Mouse (Mus musculus) spleen, embryonic (tissue): ENCODE data around the gene Olfr1367.
"Not testable (repeated sequence)": the region's sequence is repeated elsewhere in the genome, so short reads cannot be mapped to it uniquely, and the experiment has no call there.

Experiments
- CTCF ChIA-PET: fragments of 350-600 bp; sonication (Branson Sonifier 250); formaldehyde crosslinking; loops from one replicate; lab custom pipeline; 2022; lab: Charles Lee

Gene Olfr1367

GRCm38 (mm10) chr13:21395623-21396022 is 48.9 kb downstream of the Olfr1367 start:
- CTCF ChIA-PET: no interaction called here

GRCm38 (mm10) chr13:21396048-21396447 is 49.3 kb downstream of the Olfr1367 start:
- CTCF ChIA-PET: not testable (repeated sequence)

DNA sequence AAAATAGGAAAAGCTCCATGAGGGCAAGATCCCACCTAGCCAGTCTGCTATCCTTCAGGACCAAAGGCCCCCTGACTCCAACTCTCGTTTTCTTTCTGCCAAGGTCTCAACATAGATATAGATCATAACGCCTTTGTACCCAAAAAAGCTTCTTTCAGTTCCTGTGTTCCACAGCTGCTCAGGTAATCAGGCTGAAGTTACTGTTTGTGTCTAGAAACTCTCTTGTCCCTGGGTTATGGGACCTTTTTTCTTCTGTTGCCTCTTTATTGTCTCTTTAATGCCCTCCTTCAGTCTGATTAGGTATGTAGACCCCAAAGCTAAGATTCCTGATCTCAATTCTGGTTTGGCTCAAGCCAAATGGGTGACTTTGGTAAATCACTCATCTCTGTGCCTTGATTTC is 50.8 kb downstream of the Olfr1367 start:
- CTCF ChIA-PET: no interaction called here
